Mouse (Mus musculus): ENCODE measurements at regions not wholly inside any gene's neighbourhood (a gene's known extent, or its start where the extent isn't known, plus 50 kb on each side); places are given as distances from the start of the nearest gene placed in this dataset.

DNA sequence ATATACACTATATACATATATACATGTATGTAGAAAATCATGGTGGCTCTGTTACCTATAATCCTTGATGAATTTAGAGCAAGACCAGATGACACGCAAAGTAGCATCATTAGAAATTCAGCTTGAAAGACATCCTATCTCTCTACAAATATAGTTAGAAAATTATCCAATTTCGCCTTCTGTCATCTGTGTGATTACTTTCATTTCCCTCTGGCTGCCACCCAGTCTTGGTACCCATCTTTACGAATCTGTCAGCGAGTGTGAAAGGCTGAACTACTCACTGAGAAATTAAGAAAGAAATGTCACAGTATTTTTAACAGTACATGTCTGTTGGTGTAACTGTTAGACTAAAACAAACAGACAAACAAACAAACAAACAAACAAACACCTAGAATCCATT is 67.8 kb upstream of the Gm14444 start:
- no peaks in the 10 kb centered on the region for H3K9me3 ChIP-seq (ENCODE audit: low read length)
- no peak for TF ChIP-seq CTCF (IDR thresholded peaks at IDR 0.05)
- H3K36me3 ChIP-seq (ENCODE audit: insufficient read depth, low read length) = no peaks in the 10 kb centered on the region
- H3K4me1 ChIP-seq (ENCODE audit: insufficient read depth, low read length) = no peaks in the 10 kb centered on the region
- WGBS = 83% methylated on average over 4 of the region's 4 CpGs
- no peak overlapping the region for H3K9ac ChIP-seq (replicated peaks; ENCODE audit: low read length, poor library complexity, severe bottlenecking)
- DNase-seq (ENCODE audit: low spot score) (no peak), ATAC-seq (ENCODE audit: low FRiP score) (no peak)
- H3K4me3 ChIP-seq (ENCODE audit: low read depth, low read length) = no peak overlapping the region
- no peak overlapping the region for H3K27ac ChIP-seq (ENCODE audit: low read depth, low read length)
- no peak overlapping the region for H3K4me2 ChIP-seq (ENCODE audit: low read depth, low read length, poor library complexity, severe bottlenecking)
- no peaks in the 10 kb centered on the region for H3K27me3 ChIP-seq (ENCODE audit: insufficient read depth, low read length)

DNA sequence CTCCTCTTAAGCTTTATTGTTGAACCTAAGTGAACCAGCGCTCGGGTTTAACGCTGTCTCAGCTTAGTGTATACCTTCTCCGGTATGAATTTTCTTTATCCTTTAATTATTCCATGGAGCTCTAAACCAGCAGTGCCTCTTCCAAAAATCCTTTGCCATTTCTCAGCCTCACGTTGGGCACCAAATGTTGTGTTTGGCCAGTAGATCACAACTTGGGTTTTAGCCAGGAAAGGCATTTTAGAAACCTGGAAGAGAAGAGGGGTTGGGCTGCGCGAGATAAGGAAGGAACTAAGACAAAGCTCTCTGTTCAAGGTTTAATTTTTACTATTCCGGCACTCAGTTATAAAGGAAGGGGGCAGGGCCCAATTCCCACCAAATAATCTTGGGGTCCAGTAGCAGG is 61.9 kb upstream of the Gm14444 start:
- H3K9ac ChIP-seq (replicated peaks; ENCODE audit: low read length, poor library complexity, severe bottlenecking) = no peak overlapping the region
- TF ChIP-seq CTCF (IDR thresholded peaks at IDR 0.05) = no peak
- 83% methylated on average over 8 of the region's 8 CpGs for WGBS
- H3K4me2 ChIP-seq (ENCODE audit: low read depth, low read length, poor library complexity, severe bottlenecking) = no peak overlapping the region
- H3K27me3 ChIP-seq (ENCODE audit: insufficient read depth, low read length) = no peaks in the 10 kb centered on the region
- H3K9me3 ChIP-seq (ENCODE audit: low read length) = no peaks in the 10 kb centered on the region
- DNase-seq (ENCODE audit: low spot score) (no peak), ATAC-seq (ENCODE audit: low FRiP score) (no peak)
- no peak overlapping the region for H3K27ac ChIP-seq (ENCODE audit: low read depth, low read length)
- H3K4me3 ChIP-seq (ENCODE audit: low read depth, low read length) = no peak overlapping the region
- no peaks in the 10 kb centered on the region for H3K4me1 ChIP-seq (ENCODE audit: insufficient read depth, low read length)
- H3K36me3 ChIP-seq (ENCODE audit: insufficient read depth, low read length) = no peaks in the 10 kb centered on the region
